Mouse (Mus musculus) adipocyte (in vitro differentiated cells): ENCODE measurements around the gene Larp1b.

Experiments used
- DNase-seq: peaks from one replicate; pipeline ENCODE4 v3.0.0-alpha.2; 2016; ENCODE audit warnings: low spot score

The Larp1b gene

DNA sequence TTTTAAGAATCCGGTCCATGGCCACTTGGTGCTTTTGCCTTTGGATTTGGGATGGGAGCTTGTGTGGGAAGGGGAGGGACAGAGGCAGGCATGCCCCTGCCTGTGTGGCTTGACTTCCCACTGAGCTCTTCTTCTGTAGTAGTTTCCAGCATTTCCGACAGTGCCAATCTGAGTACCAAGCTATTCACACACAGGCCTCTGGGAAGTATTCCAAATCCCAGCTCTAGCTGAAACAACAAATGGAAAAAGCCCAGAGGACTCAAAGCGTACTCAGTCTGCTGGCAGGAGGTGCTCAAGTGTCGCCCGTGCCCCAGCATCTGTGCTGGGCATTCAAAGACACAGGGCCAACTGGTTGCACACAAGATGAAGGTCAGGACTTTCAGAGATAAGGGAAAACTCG is 72.4 kb downstream of the Larp1b start:
- DNase-seq, result peak; percentile 92

DNA sequence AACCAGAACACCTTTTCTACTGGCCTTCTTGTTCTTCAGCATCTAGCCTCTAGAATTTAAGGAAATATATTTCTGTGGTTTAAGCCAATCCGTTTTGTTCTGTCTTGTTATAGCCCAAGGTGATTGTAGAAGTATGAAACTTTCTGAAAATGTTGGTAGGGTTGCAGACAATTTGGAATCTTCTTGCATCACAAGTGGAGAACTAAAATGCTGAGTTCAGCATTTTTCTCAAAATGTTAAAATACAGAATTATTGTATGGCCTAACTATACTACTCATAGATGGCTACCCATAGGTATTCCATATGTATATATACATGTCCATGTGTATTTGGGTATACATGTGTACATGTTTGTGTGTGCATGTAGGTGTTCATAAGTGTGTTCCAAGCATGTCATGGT is 81.1 kb downstream of the Larp1b start:
- DNase-seq, result no peak

DNA sequence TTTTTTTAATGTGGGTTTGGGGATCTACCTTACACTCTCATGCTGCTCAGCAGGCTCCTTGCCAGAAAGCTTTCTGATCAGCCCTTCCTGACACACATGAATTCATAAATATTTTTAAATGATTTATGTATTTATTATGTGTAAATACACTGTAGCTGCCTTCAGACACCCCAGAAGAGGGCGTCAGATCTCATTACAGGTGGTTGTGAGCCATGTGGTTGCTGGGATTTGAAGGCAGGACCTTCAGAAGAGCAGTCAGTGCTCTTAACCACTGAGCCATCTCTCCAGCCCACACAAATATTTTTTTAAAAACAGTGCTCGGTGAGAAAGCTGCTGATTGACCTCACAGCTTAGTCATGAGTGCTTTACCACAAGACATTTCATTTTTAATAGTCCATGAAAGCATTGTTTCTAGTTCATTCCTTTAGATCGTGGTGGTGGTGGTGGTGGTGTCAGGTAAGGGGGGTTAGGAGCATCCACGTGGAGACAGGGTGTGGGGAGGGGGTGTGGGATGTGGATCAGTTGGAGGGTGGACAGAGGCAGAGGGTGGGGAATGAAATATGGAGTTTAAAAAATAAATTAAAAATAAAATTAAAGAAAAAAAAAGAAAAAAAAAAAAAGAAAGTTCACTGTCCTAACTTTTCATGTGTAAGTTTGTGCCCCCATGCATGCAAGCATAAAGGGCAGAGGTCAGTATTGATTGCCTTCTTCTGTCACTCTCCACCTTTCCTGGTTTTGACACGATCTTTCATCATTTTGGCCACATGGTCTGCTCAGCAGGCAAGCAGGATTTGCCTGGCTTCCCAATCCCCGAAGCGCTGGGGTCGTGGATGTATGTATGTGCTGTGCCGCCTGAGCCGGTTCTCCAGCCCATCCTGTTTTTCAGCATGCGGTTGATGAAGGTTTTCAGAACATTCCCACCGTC is 81.9 kb downstream of the Larp1b start:
- DNase-seq, result no peak

DNA sequence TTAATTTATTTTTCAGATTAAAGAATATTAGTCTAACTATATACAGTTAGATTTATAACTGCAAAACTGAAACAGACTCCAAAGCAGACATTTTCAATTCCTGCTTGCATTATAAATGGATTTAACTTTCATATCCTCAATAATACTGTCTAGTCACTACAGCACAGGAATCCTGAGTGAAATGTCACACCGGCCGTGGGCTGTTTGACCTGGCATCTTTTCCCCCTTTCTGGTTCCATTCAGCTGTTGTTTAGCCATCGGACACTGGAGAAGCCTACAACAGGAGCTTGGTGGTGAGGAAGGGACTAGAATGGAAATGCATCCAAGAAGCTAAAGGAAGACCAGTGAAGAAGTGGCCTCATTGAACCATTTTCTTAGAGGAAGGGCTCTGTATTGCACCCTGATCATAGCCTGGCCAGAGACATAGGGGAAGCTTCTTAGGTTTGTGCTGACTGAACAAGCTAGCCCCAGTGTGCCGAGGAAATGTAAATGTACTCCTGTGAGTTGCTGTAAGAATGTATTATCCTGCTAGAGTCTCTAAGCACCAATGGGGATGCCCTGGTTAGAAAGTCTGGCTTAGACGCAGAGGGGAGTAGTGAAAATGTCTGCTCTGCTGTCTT is 88.8 kb downstream of the Larp1b start:
- DNase-seq, result no peak

- DNase-seq, result no peak
Observed at GRCm38 (mm10) chr3:41041241-41041640, 91.6 kb downstream of the Larp1b start.

DNA sequence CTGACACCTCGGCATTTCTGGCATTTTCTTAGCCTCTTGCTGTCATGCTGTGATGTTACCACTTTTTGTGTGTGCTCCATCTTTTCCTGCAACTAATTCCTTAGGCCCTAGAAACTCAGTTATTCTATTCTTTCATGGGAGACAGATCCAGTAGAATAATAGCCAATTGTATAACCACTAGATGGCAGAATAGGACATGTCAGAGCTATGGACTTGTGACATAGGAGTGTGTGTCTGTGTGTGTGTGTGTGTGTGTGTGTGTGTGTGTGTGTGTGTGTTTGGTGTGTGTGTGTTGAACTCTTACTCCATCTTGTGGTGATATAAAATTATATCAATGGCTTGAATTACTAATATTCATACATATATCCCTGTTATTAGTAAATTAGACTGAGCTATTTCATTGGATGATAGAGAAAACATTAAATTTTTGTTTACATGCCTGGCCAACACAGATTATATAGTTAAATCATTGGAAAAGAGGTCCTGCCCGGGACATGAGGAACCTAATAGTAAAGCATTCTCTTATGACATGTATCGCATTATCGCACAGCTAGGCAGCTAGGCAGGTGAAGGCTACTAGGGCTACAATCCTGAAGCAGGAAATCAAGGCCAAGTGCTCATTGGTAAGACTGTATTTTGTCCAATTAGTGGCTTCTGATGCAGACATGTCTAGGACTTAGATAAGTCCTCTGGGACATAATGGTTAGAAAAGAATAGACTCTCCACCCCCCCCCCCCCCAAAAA is 92.7 kb downstream of the Larp1b start:
- peak; percentile 79 for DNase-seq

- DNase-seq, result no peak
Observed at GRCm38 (mm10) chr3:41043756-41044354, 94.2 kb downstream of the Larp1b start.

DNA sequence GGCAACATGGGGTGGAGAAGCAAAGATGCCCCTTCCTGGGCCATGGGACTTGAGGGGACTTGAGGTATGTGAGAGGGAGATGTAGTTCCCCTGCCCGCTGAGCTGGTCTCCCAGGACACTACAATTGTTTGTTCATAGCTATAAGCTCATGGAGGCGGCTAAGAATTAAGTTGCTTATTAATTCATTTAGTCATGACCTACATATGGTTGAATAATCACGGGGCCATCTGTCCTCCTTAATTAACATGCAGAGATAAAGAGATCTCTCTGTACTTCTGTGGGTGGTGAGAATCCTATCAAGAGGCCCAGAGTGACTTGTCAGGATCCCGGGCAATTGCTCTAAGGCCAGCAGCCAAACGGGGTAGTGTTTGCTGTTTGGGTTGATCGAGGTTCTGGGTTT is 98.2 kb downstream of the Larp1b start:
- no peak for DNase-seq

GRCm38 (mm10) chr3:41053334-41053733 is 103.7 kb downstream of the Larp1b start:
- peak; percentile 46 for DNase-seq

DNA sequence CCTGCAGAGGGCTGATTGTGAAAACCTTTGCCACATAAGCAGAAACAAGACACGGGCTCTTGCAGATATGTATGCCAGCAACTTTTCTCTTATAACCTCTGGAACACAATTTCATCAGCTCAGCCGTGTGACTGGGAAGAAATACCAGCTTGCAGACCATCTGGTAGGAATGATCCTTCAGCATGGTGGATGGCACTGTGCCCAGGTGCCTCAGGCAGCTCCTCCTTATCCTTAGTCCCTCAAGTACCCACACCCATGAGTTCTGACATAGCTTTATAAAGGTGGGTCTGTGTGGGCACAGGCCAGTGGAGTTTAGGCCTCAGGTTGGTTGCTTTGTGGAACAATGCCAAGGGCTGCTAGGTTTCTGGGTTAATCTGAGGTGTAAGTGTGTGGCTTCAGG is 108.8 kb downstream of the Larp1b start:
- peak; percentile 98 for DNase-seq

GRCm38 (mm10) chr3:41059249-41059648 is 109.6 kb downstream of the Larp1b start:
- no peak for DNase-seq

- peak; percentile 53 for DNase-seq
Observed at GRCm38 (mm10) chr3:41061831-41062565, 112.4 kb downstream of the Larp1b start.

GRCm38 (mm10) chr3:41062758-41063157 is 113.1 kb downstream of the Larp1b start:
- DNase-seq, result no peak

GRCm38 (mm10) chr3:41065320-41065719 is 115.7 kb downstream of the Larp1b start:
- no peak for DNase-seq

DNA sequence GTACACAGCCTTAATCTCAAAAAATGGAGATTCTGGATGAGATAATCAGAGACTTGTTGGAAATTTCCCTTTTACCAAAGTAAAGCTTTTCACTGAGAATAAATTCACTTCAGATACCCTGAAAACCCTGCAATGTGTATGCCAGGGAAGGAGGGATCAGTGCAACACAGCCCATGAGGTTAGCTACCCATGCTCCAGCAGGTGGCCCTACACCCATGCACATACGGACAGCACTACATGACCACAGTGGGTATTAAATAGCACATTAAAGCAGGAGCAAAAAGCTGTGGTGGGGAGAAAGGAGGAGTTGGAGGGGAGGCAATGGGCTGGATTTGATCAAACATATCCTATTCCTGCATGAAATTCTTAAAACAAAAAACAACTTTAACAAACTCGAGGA is 120.9 kb downstream of the Larp1b start:
- DNase-seq, result no peak

DNA sequence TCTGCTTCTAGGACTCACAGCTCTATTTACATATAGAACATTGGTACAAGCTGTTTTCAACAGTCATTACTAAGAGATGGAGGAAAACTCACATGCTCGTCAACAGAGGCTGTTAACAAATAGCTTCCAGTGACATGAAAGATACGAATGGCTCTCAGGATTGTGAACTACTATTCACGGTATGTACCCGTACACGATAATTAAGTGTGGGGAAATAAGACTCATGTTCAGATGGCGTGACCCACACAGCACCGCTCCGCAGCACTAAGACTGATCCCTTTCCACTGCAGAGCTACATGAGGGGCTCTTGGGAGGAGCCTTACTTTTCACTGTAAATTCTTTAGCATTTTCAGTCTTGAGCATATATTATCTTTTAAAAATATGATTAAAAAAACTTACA is 125.7 kb downstream of the Larp1b start:
- no peak for DNase-seq

DNA sequence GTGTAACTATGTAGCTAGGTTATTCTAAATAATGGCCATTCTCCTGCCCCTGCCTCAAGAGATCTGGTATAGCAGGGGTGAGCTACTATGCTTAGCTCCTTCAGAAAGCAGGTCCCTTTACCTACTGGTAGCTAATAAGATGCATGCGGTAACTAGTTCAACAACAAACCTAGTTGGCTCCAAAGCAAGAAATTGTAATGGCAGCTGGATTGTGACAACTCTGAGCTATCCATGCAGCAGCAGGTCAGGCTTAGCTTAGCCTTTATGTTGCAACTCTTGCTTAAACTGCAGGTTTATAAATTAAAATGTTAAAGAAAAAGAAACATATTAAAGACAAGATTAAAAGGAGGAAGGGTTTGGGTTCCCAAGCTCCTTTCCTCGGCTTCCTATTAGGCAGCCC is 129.0 kb downstream of the Larp1b start:
- peak; percentile 57 for DNase-seq

- peak; percentile 33 for DNase-seq
Observed at GRCm38 (mm10) chr3:41080724-41081123, 131.1 kb downstream of the Larp1b start.

DNA sequence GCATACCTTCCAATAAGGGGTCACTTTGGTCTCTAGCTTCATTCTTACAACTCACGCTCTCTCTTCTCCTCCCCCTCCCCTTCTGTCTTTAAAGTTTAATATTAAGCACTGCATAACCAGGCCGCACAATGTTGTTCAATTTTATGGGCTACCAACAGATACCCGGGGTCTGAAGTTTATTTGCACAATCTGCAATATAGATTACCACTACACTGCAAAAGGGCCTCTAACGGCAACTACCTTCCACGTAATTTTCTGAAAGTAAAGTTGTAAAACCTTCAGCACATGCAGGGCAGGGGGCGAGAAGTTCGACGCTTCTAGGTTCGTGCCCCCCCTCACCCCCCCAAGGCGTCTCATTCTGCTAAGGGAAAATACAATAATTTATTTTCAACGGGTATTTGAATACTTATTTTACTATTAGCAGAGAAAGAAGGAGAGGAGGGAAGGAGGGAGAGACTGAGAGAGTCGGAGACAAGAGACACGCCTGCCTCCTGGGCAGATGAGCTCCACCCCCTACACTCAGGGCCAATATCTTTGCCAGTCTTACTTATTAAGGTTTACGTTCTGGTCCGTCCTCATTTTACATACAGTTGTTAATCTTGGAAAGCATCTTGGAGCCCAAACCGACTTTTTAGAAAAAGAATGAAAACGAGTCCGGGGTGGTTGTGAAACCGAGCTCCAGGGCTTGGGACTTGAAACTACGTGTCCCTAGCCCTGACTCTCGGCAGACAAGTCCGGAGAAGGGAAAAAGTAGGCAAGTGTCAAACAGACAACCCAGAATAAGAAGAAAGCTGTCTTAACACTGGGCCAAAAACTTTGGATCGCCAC is 132.1 kb downstream of the Larp1b start:
- DNase-seq, result peak; percentile 80

- DNase-seq, result no peak
Observed at GRCm38 (mm10) chr3:41082520-41082884, 132.9 kb downstream of the Larp1b start.
